Mouse (Mus musculus) adrenal gland, adult 2 months (tissue): ENCODE results near the gene Dnajc30. TPM values are rescaled to one million over a fixed set of nuclear protein-coding genes. Genes with fewer than 3 reads are reported as not detected.
"Not testable (repeated sequence)": the region's sequence is repeated elsewhere in the genome, so short reads cannot be mapped to it uniquely, and the experiment has no call there.

Source experiments
- DNase-seq: peaks from one replicate; pipeline ENCODE4 v3.0.0; 2021
- polyA plus RNA-seq: library from polyadenylated mRNA; depleted of rRNA; stranded (reverse); fragments of >200 nt; gene quantifications from 2 replicates; pipeline ENCODE4 v1.2.3, GENCODE M21; 2012
- total RNA-seq, 2 experiments: library from RNA; stranded (reverse); gene quantifications; 2 replicates each; pipeline ENCODE4 v1.2.3; 2021

Dnajc30 gene
- total and polyA plus RNA-seq, 3 experiments: 30.7 to 85.4 (median 43.3) TPM

DNA sequence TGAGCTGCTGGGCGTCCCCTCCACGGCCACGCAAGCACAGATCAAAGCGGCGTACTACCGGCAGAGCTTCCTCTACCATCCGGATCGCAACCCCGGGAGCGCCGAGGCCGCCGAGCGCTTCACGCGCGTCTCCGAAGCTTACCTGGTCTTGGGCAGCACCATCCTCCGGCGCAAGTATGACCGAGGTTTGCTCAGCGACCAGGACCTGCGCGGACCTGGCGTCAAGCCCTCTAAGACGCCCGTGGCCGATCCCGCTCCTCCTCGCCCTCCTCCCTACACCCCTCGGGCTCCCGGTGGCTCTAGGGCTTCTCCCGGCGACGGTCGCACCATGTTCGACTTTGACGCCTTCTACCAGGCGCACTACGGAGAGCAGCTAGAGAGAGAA is 372 bp downstream of the Dnajc30 start:
- no peak for DNase-seq

DNA sequence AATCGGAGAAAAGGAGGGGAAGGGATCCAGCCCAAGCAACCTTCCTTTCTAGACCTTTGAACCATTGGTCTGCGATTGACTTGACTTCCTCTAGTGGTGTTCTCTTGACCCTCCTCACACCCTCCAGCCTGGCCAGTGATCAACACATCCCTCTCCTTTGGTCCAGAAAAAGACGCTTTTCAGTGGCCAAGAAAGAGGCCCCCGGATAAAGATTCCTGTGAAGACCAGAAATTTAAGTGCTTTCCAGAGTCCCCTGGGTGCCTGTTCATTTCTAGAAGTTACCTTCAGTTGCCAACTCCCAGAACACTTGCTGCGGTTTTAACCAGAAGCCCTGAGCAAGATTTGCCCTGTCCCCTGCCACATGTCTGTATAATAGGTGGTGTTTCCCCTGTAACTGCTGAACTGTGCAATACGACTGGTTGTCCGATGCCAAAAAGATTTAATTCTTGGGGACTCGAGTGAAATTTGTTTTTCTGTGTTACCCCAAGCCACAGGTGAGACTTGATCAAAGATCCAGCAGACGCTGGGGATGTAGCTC is 976 bp downstream of the Dnajc30 start, which contains the start of gene Bud23:
Gene Bud23, minus strand, starts transcription at position 51 of the 538 bp plus-strand sequence.
- not testable (repeated sequence) for DNase-seq

- DNase-seq: no peak
Measured at GRCm38 (mm10) chr5:135066008-135066407, 2.0 kb downstream of the Dnajc30 start.

DNA sequence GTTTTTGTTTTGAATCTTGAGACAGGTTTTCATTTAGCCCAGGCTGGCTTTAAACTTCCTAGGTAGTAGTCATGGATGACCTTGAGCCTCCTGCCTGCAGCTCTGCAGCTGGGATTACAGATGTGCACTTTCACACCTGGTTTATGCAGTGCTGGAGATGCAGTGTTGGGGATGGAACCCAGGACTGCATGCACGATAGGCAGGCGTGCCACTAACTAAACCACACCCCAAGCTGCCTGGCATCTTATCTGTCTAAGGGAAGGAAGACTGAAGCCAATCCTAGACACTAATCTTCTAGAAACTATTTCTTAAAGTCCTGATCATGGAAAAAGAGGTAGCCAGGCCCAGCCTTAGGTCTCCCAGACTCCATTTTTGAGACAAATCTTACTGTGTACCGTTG is 6.4 kb downstream of the Dnajc30 start:
- no peak for DNase-seq

GRCm38 (mm10) chr5:135072061-135072460 is 8.1 kb downstream of the Dnajc30 start:
- DNase-seq: no peak

GRCm38 (mm10) chr5:135072720-135073119 is 8.7 kb downstream of the Dnajc30 start:
- no peak for DNase-seq

GRCm38 (mm10) chr5:135073349-135074150 is 9.5 kb downstream of the Dnajc30 start:
- no peak for DNase-seq

- DNase-seq: no peak
Measured at GRCm38 (mm10) chr5:135075655-135076054, 11.7 kb downstream of the Dnajc30 start.

- DNase-seq: no peak
Measured at GRCm38 (mm10) chr5:135076368-135076767, 12.4 kb downstream of the Dnajc30 start.

DNA sequence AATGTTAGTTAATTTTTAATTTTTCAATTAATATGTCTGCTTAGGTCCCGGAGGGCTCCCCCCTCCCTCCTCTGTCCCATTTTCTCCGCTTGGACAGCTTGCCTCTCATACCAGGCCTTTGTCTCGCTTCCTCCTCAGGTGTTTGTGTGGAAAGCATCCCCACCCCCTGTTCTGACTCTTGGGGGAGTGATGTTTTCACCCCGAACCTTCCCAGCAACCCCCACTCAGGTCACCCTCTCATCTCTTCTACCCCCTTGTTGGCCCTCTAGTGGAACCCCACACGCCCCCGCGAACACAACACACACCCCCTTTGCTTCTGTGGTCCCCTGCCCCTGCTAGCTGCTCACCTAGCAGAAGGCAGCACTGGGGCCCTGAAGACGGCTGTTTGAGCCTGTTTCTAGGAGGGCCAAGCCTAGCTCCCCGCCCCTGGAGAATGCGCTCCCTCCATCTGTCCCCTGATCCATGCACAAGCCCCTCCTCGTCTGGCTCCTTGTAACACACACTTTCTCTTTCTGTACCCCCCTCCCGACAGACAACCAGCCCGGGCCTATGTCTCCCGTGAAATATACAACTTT is 13.0 kb downstream of the Dnajc30 start:
- no peak for DNase-seq

- DNase-seq: peak; percentile 94
Measured at GRCm38 (mm10) chr5:135077564-135078481, 13.8 kb downstream of the Dnajc30 start, which contains the start of gene Vps37d. Gene Vps37d, minus strand, starts transcription at chr5:135078266.

GRCm38 (mm10) chr5:135078482-135078810 is 14.4 kb downstream of the Dnajc30 start:
- no peak for DNase-seq

GRCm38 (mm10) chr5:135079578-135079977 is 15.6 kb downstream of the Dnajc30 start:
- DNase-seq: no peak

DNA sequence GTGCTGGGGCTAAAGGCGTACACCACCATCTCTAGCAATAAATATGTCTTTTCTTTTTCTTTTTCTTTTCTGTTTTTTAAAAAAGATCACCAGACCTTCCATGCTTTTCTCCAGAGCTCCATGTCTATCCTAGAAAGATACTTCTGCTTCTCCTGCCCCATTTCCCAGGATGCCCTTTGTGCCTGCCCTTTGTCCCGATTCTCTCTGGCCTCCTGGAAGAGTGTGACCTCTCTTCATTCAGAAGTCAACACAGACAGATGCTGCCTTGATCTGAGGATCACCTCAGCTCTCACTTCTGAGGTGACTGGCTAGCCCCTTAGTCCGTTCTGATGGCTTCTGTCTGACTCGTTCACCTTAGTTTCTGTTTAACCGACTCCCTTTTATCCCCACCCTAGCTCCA is 16.5 kb downstream of the Dnajc30 start:
- no peak for DNase-seq

DNA sequence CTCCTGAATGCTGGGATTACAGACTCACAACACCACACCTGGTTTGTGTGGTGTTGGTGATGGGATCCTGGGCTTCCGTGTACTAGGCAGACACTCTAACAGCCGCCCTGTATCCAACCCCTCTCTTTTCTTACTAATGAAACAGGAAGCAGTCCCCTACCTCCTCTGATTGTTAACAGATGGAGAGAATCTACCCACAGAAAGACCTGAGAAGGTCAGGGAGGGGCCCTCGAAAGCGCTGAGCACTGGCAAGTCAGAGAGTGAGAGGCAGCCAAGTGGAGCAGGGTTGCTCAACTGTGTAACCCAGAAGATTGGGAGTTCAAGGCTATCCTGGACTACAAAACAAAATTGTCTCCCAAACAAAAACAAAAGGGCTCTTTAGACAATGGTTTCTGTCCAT is 22.9 kb downstream of the Dnajc30 start:
- no peak for DNase-seq

- peak; percentile 29 for DNase-seq
Measured at GRCm38 (mm10) chr5:135089653-135090052, 25.7 kb downstream of the Dnajc30 start, which contains the start of gene Mlxipl. Gene Mlxipl, plus strand, starts transcription at chr5:135089890.

DNA sequence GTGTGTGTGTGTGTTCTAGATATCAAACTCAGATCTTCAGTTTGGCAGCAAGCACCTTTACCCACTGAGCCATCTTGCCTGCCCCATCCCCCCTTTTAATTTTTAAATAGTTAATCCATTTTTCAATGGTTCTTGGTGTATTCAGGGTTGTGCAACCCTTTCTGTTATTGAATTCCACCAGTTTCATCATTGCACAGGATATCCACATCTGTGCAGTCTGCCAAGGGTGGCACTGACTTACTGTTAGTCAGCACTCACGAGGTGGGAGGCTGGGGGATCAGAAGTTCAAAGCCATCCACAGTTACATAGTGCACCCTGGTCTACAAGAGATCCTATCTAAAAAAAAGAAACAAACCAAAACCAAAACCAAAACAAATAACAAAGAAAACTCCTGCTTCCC is 37.0 kb downstream of the Dnajc30 start:
- DNase-seq: no peak

DNA sequence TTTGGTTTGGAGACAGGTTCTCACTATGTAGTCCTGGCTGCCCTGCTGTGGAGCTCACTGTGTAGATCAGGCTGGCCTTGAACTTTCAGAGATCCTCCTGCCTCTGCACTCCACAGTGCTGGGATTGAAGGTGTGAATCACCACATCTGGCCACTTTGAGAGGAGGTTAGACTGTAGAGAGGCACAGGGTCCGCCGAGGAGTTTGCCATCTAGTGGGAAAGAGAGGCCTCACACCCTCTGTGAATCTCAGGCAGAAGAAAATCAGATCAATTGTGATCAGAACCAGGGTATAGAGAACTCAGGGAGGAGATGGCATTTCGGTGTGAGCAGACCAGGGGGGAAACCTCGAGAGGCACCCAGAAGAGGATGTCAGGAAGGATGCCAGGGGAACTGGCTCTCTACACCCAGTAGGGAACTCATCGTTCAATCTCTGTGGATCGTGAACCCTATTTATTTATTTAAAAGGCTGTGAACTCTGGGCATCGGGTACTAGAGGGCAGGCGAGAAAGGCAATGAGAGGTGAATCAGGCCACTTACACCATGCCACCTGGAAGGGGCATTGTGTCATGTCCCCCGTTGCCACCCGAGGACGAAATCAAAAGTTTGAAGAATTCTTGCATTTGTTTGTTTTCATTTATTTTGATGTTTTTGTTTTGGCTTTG is 40.1 kb downstream of the Dnajc30 start:
- no peak for DNase-seq

DNA sequence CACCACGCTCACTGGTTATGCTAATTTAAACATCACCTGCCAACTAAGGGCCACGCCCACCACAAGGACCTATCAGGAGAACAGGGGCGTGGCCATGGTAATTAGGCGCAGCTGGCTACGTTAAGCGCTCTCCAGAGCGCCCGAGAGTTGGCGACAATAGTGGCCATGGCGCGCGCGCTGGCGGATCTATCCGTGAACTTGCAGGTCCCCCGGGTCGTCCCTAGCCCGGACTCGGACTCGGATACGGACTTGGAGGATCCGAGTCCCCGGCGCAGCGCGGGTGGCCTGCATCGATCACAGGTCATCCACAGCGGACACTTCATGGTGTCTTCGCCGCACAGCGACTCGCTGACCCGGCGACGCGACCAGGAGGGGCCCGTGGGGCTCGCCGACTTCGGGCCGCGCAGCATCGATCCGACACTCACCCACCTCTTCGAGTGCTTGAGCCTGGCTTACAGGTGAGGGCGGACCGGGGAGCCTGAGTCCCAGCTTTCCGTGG is 42.8 kb downstream of the Dnajc30 start:
- peak; percentile 93 for DNase-seq

- peak; percentile 91 for DNase-seq
Measured at GRCm38 (mm10) chr5:135107521-135108501, 43.8 kb downstream of the Dnajc30 start.
